In the genomic region with DNA sequence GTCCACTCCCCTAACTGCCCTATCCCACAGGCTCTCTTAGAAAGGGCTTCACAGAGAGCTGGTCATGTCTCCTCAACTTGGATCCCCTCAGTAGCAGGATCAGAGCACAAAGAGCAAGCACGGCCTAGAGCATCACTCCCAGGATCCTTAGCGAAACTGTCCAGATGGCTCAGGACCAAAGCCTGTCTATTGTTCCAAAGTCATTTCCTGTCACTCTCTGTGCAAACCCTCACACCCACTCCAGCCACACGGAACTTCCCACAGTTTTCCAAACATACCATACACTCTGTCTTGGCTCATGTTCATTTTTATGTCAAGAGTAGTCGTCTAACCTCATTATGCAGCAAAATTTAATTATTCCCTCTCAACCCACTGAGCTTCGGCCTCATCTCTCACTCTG, we compare ENCODE assay signal across 8 mouse cellular contexts. TPM values are rescaled to one million over a fixed set of nuclear protein-coding genes. Genes with fewer than 3 reads are reported as not detected.
DNase-seq lines count a peak whose midpoint lies in the region; ATAC-seq and TF ChIP-seq lines count a peak whose summit lies in the region.

No protein-coding gene starts in this region.

- H3K9ac ChIP-seq in intestine, embryonic 14.5 days (ENCODE audit: low read length): no peak overlapping the region
- no peak overlapping the region for H3K9ac ChIP-seq in intestine, postnatal 0 days (ENCODE audit: low read depth, low read length)
- no peak overlapping the region for H3K9ac ChIP-seq in kidney, embryonic 14.5 days (ENCODE audit: low read depth, low read length)

- no peaks in the 10 kb centered on the region for H3K27me3 ChIP-seq in intestine, embryonic 14.5 days (replicated peaks; ENCODE audit: control insufficient read depth, insufficient read depth, low read length)
- no peaks in the 10 kb centered on the region for H3K27me3 ChIP-seq in intestine, postnatal 0 days (replicated peaks; ENCODE audit: control insufficient read depth, insufficient read depth, low read length)
- H3K27me3 ChIP-seq in kidney, embryonic 14.5 days (ENCODE audit: control insufficient read depth, insufficient read depth, low read length): no peaks in the 10 kb centered on the region

- no peaks in the 10 kb centered on the region for H3K9me3 ChIP-seq in intestine, embryonic 14.5 days (ENCODE audit: control insufficient read depth, low read length)
- no peaks in the 10 kb centered on the region for H3K9me3 ChIP-seq in intestine, postnatal 0 days (ENCODE audit: control insufficient read depth)
- H3K9me3 ChIP-seq in kidney, embryonic 14.5 days (ENCODE audit: control insufficient read depth, low read length): no peaks in the 10 kb centered on the region

- no peak overlapping the region for H3K4me3 ChIP-seq in intestine, embryonic 14.5 days (ENCODE audit: low read depth, low read length)
- H3K4me3 ChIP-seq in intestine, postnatal 0 days (ENCODE audit: low read depth, low read length): no peak overlapping the region
- H3K4me3 ChIP-seq in kidney, embryonic 14.5 days (ENCODE audit: low read length): no peak overlapping the region

- H3K4me1 ChIP-seq in intestine, embryonic 14.5 days (replicated peaks; ENCODE audit: control insufficient read depth, insufficient read depth, low read length): peaks cover 17% of the 10 kb centered on the region
- peaks cover 2% of the 10 kb centered on the region; the same call in 1 of the 2 replicates for H3K4me1 ChIP-seq in intestine, postnatal 0 days (replicated peaks; ENCODE audit: control insufficient read depth, insufficient read depth, low read length)
- H3K4me1 ChIP-seq in kidney, embryonic 14.5 days (ENCODE audit: control insufficient read depth, insufficient read depth, low read length): peaks cover 18% of the 10 kb centered on the region

- no peak for DNase-seq in intestine, embryonic 14.5 days (ENCODE audit: low spot score)
- peak; percentile 87 for DNase-seq in heart, adult 8-10 months (ENCODE audit: low spot score)
- peak; percentile 74 for DNase-seq in lung, postnatal 25 days (ENCODE audit: low spot score)
- no peak for DNase-seq in right cerebral cortex, adult 2 months (ENCODE audit: low spot score in 2 of 2)
- no peak for DNase-seq in ovary, postnatal 14 days (ENCODE audit: low spot score)

- 0 out of 2 replicates have a peak, but pooled peaks have one; percentile 36 for ATAC-seq in intestine, embryonic 14.5 days (replicated peaks; ENCODE audit: low FRiP score, low TSS enrichment, low read depth)
- ATAC-seq in intestine, postnatal 0 days: no peak
- ATAC-seq in kidney, embryonic 14.5 days (ENCODE audit: low FRiP score, low TSS enrichment): peak; percentile 46; the same call in 1 of the 2 replicates
- no peak for ATAC-seq in megakaryocyte, adult 5-6 weeks (ENCODE audit: poor library complexity, severe bottlenecking)

- WGBS in intestine, embryonic 14.5 days: 32% methylated on average over 5 of the region's 5 CpGs
- WGBS in intestine, postnatal 0 days: 58% methylated on average over 5 of the region's 5 CpGs
- WGBS in kidney, embryonic 14.5 days: 48% methylated on average over 5 of the region's 5 CpGs

- H3K27ac ChIP-seq in intestine, embryonic 14.5 days (ENCODE audit: low read depth): peak overlapping the region; percentile 30; the same call in 1 of the 2 replicates
- H3K27ac ChIP-seq in intestine, postnatal 0 days (ENCODE audit: low read depth, low read length): no peak overlapping the region
- H3K27ac ChIP-seq in kidney, embryonic 14.5 days (ENCODE audit: low read depth, low read length): peak overlapping the region; percentile 57; the same call in 1 of the 2 replicates

- TF ChIP-seq CTCF in intestine, postnatal 0 days (IDR thresholded peaks at IDR 0.05; ENCODE audit: low read depth): no peak

- H3K4me2 ChIP-seq in intestine, embryonic 14.5 days (ENCODE audit: low read length): no peak overlapping the region
- H3K4me2 ChIP-seq in intestine, postnatal 0 days (replicated peaks; ENCODE audit: low read depth): no peak overlapping the region
- no peak overlapping the region for H3K4me2 ChIP-seq in kidney, embryonic 14.5 days (replicated peaks; ENCODE audit: low read depth, low read length)

- H3K36me3 ChIP-seq in intestine, embryonic 14.5 days (ENCODE audit: control insufficient read depth, insufficient read depth, low read length): no peaks in the 10 kb centered on the region
- no peaks in the 10 kb centered on the region for H3K36me3 ChIP-seq in intestine, postnatal 0 days (ENCODE audit: control insufficient read depth, insufficient read depth)
- no peaks in the 10 kb centered on the region for H3K36me3 ChIP-seq in kidney, embryonic 14.5 days (ENCODE audit: control insufficient read depth, insufficient read depth, low read length)

RNA-seq across cellular contexts. Expression of a gene that starts 40.6 kb away (rescaled TPM):
- polyA plus RNA-seq in intestine, embryonic 14.5 days (2014; fragmentation: Nextera tagmentation; extraction: Ambion mirVana): 100 and 101 TPM in 2 replicates
- 41.3 and 41.4 TPM in 2 replicates for polyA plus RNA-seq in intestine, postnatal 0 days (2015; fragmentation: Nextera tagmentation; extraction: Ambion mirVana)
- 10 to 100 TPM; 32.4 to 42.9 (median 38.5) TPM for total RNA-seq in heart, adult 8-10 months (2022)
- 107 and 115 TPM in 2 replicates for polyA plus RNA-seq in kidney, embryonic 14.5 days (2014; fragmentation: Nextera tagmentation; extraction: Ambion mirVana)
- 110 and 115 TPM in 2 replicates for total RNA-seq in megakaryocyte, adult 5-6 weeks (2015)
- total RNA-seq in megakaryocyte, adult 5-6 weeks (2017): 97.8 and 105 TPM in 2 replicates

Comparison
In these comparisons a context has a peak if more than half of its experiments do, and no peak if none do; other contexts are left out.
1. ATAC-seq: peak in intestine, embryonic 14.5 days (single experiment) and kidney, embryonic 14.5 days (single experiment); none in intestine, postnatal 0 days (single experiment) and megakaryocyte, adult 5-6 weeks (single experiment).
2. DNase-seq: peak in heart, adult 8-10 months (single experiment) and lung, postnatal 25 days (single experiment); none in intestine, embryonic 14.5 days (single experiment), right cerebral cortex, adult 2 months (0 of 2) and ovary, postnatal 14 days (single experiment).